Mouse (Mus musculus) kidney, postnatal 14 days (tissue): ENCODE measurements around the gene Phxr2.

Source experiments
- DNase-seq: peaks from one replicate; pipeline ENCODE4 v3.0.0; 2022; ENCODE audit warnings: mixed read lengths

Phxr2 gene

GRCm38 (mm10) chr10:99086029-99086428 lies 40.1 kb downstream of the Phxr2 start:
- no peak for DNase-seq

- no peak for DNase-seq
Observed at GRCm38 (mm10) chr10:99085240-99085587, 40.9 kb downstream of the Phxr2 start.

GRCm38 (mm10) chr10:99084397-99085239 lies 41.5 kb downstream of the Phxr2 start:
- peak; percentile 88 for DNase-seq

GRCm38 (mm10) chr10:99083431-99084003 lies 42.6 kb downstream of the Phxr2 start:
- DNase-seq = peak; percentile 50

- no peak for DNase-seq
Observed at GRCm38 (mm10) chr10:99081569-99081990, 44.5 kb downstream of the Phxr2 start.

- no peak for DNase-seq
Observed at GRCm38 (mm10) chr10:99078621-99079020, 47.5 kb downstream of the Phxr2 start.

GRCm38 (mm10) chr10:99076113-99076895 lies 49.8 kb downstream of the Phxr2 start:
- no peak for DNase-seq
